Mouse (Mus musculus) myocyte (in vitro differentiated cells): Measurements from ENCODE around the gene Calcoco2.

Experiments
- CEBPB ChIP-seq: IDR thresholded peaks from 2 replicates; pipeline ENCODE4 v1.6.1; 2011; ENCODE audit warnings: mild to moderate bottlenecking, moderate library complexity; ENCODE audit not compliant: poor library complexity, insufficient read depth, severe bottlenecking
- MYOD1 ChIP-seq, 3 experiments: IDR thresholded peaks; one replicate each; pipeline ENCODE4 v1.6.1; 2011; ENCODE audit warnings: control low read depth in 2 of 3, low read depth in 2 of 3, mild to moderate bottlenecking in 2 of 3, moderate library complexity in 1 of 3; ENCODE audit not compliant: insufficient read length in 2 of 3, control insufficient read depth in 1 of 3
- POLR2A ChIP-seq: IDR thresholded peaks from one replicate; pipeline ENCODE4 v1.6.1; 2011; ENCODE audit warnings: low read depth, mild to moderate bottlenecking, control low read depth, moderate library complexity; ENCODE audit not compliant: insufficient read length
- POLR2AphosphoS2 ChIP-seq: IDR thresholded peaks from one replicate; pipeline ENCODE4 v1.6.1; 2011; ENCODE audit warnings: low read depth, control low read depth; ENCODE audit not compliant: insufficient read length
- TCF12 ChIP-seq: IDR thresholded peaks from one replicate; pipeline ENCODE4 v1.6.1; 2011; ENCODE audit warnings: mild to moderate bottlenecking, control low read depth; ENCODE audit not compliant: poor library complexity, insufficient read depth, severe bottlenecking
- TCF3 ChIP-seq: IDR thresholded peaks from one replicate; pipeline ENCODE4 v1.6.1; 2011; ENCODE audit warnings: low read depth, control low read depth; ENCODE audit not compliant: insufficient read length
- USF1 ChIP-seq: IDR thresholded peaks from one replicate; pipeline ENCODE4 v1.6.1; 2011; ENCODE audit warnings: low read depth, mild to moderate bottlenecking, control low read depth, moderate library complexity

DNA sequence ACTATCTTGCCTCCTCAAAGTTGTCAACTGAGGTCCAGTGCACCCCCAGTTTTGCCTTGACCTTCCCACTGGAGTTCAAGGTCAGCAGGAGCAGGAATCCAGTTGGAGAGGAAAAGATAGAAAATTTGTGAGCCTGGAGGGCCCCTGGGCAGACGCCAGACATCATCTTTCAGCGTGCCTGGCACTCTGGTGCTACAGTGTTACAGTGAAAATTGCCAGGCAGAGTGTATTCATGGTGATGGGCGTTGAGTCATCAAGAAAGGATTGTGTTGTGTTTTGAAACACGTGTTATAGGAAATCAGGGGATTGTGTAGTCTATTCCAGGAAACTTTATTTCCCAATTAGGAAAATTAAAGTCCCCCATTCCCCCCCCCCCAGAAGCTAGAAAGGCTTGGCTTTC is 32.0 kb upstream of the Calcoco2 start:
- TF ChIP-seq CEBPB, result no peak
- no peak for TF ChIP-seq POLR2AphosphoS2
- TF ChIP-seq USF1, result no peak
- no peak for TF ChIP-seq POLR2A
- no peak for TF ChIP-seq MYOD1 (IDR thresholded peaks at IDR 0.05; ENCODE audit: control insufficient read depth in 1 of 3, insufficient read length in 2 of 3, low read depth in 2 of 3)
- no peak for TF ChIP-seq TCF3
- no peak for TF ChIP-seq TCF12
